Mouse (Mus musculus) heart, embryonic 12.5 days (tissue): Measurements from ENCODE around the gene Vmn1r222. TPM values are rescaled to one million over a fixed set of nuclear protein-coding genes. Genes with fewer than 3 reads are reported as not detected.
"Not testable (repeated sequence)": the region's sequence is repeated elsewhere in the genome, so short reads cannot be mapped to it uniquely, and the experiment has no call there.

Source experiments
- ATAC-seq: fragments of 200-750 bp; cut with Nextera tagmentation; 2 replicates; pipeline ENCODE4 v1.8.0; 2017; ENCODE audit warnings: moderate TSS enrichment, moderate library complexity; ENCODE audit not compliant: insufficient number of reproducible peaks, low FRiP score
- H3K27ac ChIP-seq: fragments of 300-500 bp; sonication (generic); 2 replicates; pipeline ENCODE4 v1.5.1; 2016; ENCODE audit warnings: mild to moderate bottlenecking, moderate library complexity; ENCODE audit not compliant: poor library complexity, severe bottlenecking
- H3K27me3 ChIP-seq: fragments of 300-500 bp; sonication (generic); replicated peaks from 2 replicates; pipeline ENCODE4 v1.6.1; 2016; ENCODE audit warnings: mild to moderate bottlenecking, moderate library complexity
- H3K36me3 ChIP-seq: fragments of 300-500 bp; sonication (generic); 2 replicates; pipeline ENCODE4 v1.6.1; 2016; ENCODE audit warnings: mild to moderate bottlenecking, moderate library complexity
- H3K4me1 ChIP-seq: fragments of 300-500 bp; sonication (generic); replicated peaks from 2 replicates; pipeline ENCODE4 v1.6.1; 2016; ENCODE audit warnings: mild to moderate bottlenecking
- H3K4me2 ChIP-seq: fragments of 300-500 bp; sonication (generic); 2 replicates; pipeline ENCODE4 v1.6.1; 2016; ENCODE audit warnings: mild to moderate bottlenecking, moderate library complexity
- H3K4me3 ChIP-seq: fragments of 300-500 bp; sonication (generic); 2 replicates; pipeline ENCODE4 v1.5.1; 2016; ENCODE audit warnings: mild to moderate bottlenecking
- H3K9ac ChIP-seq: fragments of 300-500 bp; sonication (generic); 2 replicates; pipeline ENCODE4 v1.6.1; 2016; ENCODE audit warnings: mild to moderate bottlenecking, moderate library complexity
- H3K9me3 ChIP-seq: fragments of 300-500 bp; sonication (generic); replicated peaks from 2 replicates; pipeline ENCODE4 v1.6.1; 2016; ENCODE audit warnings: mild to moderate bottlenecking, moderate library complexity
- WGBS: fragments of 180-500 bp; shearing (Covaris S2); methylation state at CpG from one replicate; pipeline ENCODE4 v1.1.7; 2016; 5-methylcytosine and 5-hydroxymethylcytosine counted together
- polyA plus RNA-seq: library from polyadenylated mRNA; unstranded; fragments of >200 nt; fragmentation: Nextera tagmentation; extraction: Ambion mirVana; gene quantifications from 2 replicates; pipeline ENCODE4 v1.2.1, GENCODE M21; 2016

The Vmn1r222 gene
- polyA plus RNA-seq, 1 experiment from 2014 or later: not detected

DNA sequence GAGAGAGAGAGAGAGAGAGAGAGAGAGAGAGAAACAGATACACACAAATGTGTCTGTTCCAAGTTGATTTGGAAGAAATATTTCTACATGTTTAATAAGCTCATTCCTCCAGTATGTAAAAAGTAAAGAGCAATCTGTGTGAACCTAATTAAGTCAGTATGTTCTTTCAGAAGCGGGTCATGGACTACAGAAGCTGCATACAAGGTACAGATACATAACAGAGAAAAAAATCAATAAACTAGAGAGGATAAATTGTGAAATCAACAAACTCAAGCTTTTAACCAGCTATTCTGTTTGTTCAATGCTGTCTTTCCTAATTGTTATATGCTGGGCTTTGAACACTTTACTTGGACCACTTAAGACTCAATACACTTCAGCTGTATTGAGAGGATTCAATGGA lies 31.9 kb downstream of the Vmn1r222 start:
- WGBS: 78% methylated on average over 1 of the region's 1 CpGs
- not testable (repeated sequence) for H3K9ac ChIP-seq, H3K4me2 ChIP-seq, H3K27me3 ChIP-seq, H3K36me3 ChIP-seq, H3K9me3 ChIP-seq, ATAC-seq, H3K27ac ChIP-seq, H3K4me1 ChIP-seq, H3K4me3 ChIP-seq

- 77% methylated on average over 2 of the region's 2 CpGs for WGBS
- Histone ChIP-seq H3K4me3 (no peak within 1 kb of the TSS), H3K4me2 (no peak within 1 kb of the TSS), H3K36me3 (no peaks in the 10 kb centered on the region), H3K4me1 (no peaks in the 10 kb centered on the region), H3K27me3 (no peaks in the 10 kb centered on the region), H3K9me3 (no peaks in the 10 kb centered on the region), H3K9ac (no peak within 1 kb of the TSS), H3K27ac (no peak within 1 kb of the TSS)
- no peak for ATAC-seq
These were observed 47.9 kb downstream of the Vmn1r222 start, which contains the start of gene Vmn1r220 for GRCm38 (mm10) chr13:23187875-23188274. TSS of gene Vmn1r220 (minus strand) at chr13:23187975.

Other genes starting within 250 kb of the Vmn1r222 start
- not detected in 2 replicates for gene Vmn1r213, start 228.3 kb downstream of the Vmn1r222 start, polyA plus RNA-seq
- gene Vmn1r214, start 205.5 kb downstream of the Vmn1r222 start, polyA plus RNA-seq: not detected in 2 replicates
- not detected in 2 replicates for gene Vmn1r215, start 167.9 kb downstream of the Vmn1r222 start, polyA plus RNA-seq
- not detected in 2 replicates for gene Vmn1r217, start 117.7 kb downstream of the Vmn1r222 start, polyA plus RNA-seq
- not detected in 2 replicates for gene Vmn1r218, start 102.8 kb downstream of the Vmn1r222 start, polyA plus RNA-seq
- not detected in 2 replicates for gene Vmn1r219, start 76.6 kb downstream of the Vmn1r222 start, polyA plus RNA-seq
- gene Vmn1r220, start 48.0 kb downstream of the Vmn1r222 start, polyA plus RNA-seq: not detected in 2 replicates
- not detected in 2 replicates for gene Vmn1r221, start 21.8 kb downstream of the Vmn1r222 start, polyA plus RNA-seq
- not detected in 2 replicates for gene Vmn1r223, start 11.2 kb upstream of the Vmn1r222 start, polyA plus RNA-seq
- 43.0 and 46.7 TPM in 2 replicates for gene Zfp322a, start 133.3 kb upstream of the Vmn1r222 start, polyA plus RNA-seq
- gene Abt1, start 187.9 kb upstream of the Vmn1r222 start, polyA plus RNA-seq: 8.1 and 8.9 TPM in 2 replicates
- gene Btn1a1, start 230.0 kb upstream of the Vmn1r222 start, polyA plus RNA-seq: 2.6 and 2.9 TPM in 2 replicates